Mouse (Mus musculus) hematopoietic stem cell, adult 5-6 weeks (primary cell): Measurements from ENCODE around the gene Ifnb1. TPM values are rescaled to one million over a fixed set of nuclear protein-coding genes. Genes with fewer than 3 reads are reported as not detected.
"Not testable (repeated sequence)": the region's sequence is repeated elsewhere in the genome, so short reads cannot be mapped to it uniquely, and the experiment has no call there.

Source experiments
- ATAC-seq, 2 experiments: fragments of 125-278 bp in 1 of 2; replicated peaks in 1 of 2; 2 replicates each; pipeline ENCODE4 v1.8.0; 2016 to 2017; ENCODE audit warnings: inconsistent platforms in 2 of 2, mild to moderate bottlenecking in 2 of 2, moderate number of reproducible peaks in 2 of 2, low read depth in 1 of 2, moderate TSS enrichment in 1 of 2; ENCODE audit not compliant: low FRiP score in 2 of 2, poor library complexity in 2 of 2, severe bottlenecking in 2 of 2, insufficient read depth in 1 of 2, low TSS enrichment in 1 of 2
- total RNA-seq: library from RNA; stranded (forward); fragments of 172-1452, 232-1000 nt; gene quantifications from 2 replicates; pipeline ENCODE4 v1.2.3, GENCODE M21; 2017

Gene Ifnb1
- total RNA-seq = not detected in 2 replicates

- no peak for ATAC-seq
Observed at GRCm38 (mm10) chr4:88522674-88523073, at the start of gene Ifnb1. Gene Ifnb1 (minus strand): TSS chr4:88522774.

DNA sequence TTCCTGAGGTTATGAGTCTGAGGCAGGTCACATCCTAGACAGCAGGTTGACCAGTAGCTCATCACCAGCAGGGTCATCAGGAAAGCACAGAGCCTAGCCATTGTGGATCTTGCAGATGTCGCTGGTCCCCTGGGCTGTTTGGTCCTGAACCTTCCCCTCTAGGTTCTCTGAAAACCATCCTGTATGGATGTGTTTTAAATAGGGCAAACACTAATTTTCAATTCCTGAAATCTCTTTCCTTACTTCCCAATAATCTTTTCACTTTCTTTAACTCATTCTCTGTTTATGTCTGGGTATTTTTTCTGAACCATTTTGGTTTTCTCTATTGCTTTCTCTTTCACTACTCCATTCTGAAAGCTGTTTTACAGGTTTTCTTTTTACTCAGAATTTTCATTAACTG is 49.1 kb upstream of the Ifnb1 start, which contains the start of gene Ifna14:
Gene Ifna14 (minus strand): TSS at position 101 of the 400 bp plus-strand sequence.
- no peak for ATAC-seq

DNA sequence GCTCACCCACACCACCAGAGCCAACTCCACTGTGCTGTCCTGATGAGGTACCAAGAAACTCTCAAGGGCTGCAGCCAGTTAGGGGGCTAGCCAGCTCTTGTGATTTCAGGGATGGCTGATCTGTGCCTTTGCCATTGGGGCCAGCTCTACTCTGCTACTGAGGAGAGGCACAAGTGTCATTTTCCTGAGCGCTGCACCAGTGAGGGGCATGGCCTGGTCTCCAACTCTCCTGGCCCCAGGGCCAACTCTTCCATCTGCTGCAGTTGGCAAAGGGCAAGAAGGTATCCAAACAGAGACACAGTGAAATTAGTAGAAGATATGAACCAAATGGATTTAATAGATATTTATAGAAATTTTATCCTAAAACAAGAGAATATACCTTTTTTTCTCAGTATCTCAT is 39.2 kb upstream of the Ifnb1 start:
- ATAC-seq = no peak

- ATAC-seq = not testable (repeated sequence)
Observed at GRCm38 (mm10) chr4:88558145-88558544, 35.6 kb upstream of the Ifnb1 start, which contains the start of gene Ifna15. Gene Ifna15 (minus strand): TSS chr4:88558245.

GRCm38 (mm10) chr4:88550161-88550945 is 27.8 kb upstream of the Ifnb1 start:
- peak; percentile 99 to 100 for ATAC-seq

DNA sequence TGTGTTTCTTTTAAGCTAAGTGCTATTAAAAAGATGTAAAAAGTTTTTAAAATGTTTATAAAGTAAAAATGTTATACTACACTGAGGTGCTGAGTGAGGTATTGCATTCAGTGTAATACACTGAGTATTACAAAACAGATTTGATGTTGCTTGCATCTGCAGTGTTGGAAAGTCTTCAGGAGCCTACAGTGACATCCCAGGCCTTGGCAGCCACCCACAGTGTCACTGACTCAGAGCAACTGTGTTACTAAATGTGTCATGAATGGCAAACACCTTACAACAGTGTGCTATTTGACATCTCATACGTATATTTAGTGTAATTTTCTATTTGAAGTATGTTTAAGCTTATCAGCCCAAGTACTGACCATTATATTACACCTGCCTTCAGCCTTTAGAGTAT is 25.4 kb upstream of the Ifnb1 start:
- no peak for ATAC-seq

GRCm38 (mm10) chr4:88543649-88544234 is 21.2 kb upstream of the Ifnb1 start:
- peak; percentile 89 to 97 for ATAC-seq

- peak; percentile 93 to 94 for ATAC-seq
Observed at GRCm38 (mm10) chr4:88537328-88537727, 14.8 kb upstream of the Ifnb1 start.

DNA sequence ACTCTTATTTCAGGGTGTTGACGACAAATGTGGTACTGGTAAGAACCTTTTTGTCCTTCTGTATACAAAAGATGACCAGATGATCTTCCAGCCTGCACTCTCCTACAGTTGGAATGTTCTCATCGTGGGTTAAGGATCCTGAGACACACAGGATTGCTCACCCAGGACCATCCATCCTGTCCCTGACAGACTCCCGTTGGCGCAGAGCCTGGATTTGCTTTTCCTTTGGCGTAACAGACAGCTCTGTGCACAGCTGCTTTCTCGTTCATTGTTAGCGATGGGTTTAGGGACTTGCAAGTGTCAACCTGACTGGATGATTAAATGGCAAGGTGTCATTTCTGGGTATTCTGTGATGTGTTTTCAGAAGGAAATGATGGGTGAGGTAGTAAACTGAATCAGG is 14.1 kb upstream of the Ifnb1 start:
- ATAC-seq = no peak

DNA sequence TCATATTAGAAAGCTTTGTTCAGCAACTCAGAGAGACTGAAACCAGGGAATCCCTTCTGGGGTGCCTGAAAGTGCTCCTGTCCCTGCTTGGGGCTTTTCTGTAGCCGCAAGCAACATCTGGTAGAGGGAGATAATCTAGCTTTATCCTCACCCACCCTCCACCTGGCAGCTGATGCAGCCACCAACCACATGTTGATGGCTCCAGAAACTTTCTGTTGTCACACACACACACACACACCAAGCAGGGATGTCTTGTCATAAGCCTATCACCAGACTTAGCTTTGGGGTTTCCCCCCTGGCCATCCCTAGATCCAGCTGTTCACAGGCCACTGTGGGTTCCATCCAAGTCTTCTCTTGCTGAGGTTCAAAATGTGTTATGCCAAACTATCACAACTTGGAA is 13.2 kb upstream of the Ifnb1 start:
- peak in 1 of 2 experiments; percentile 22; a peak in 1 of 4 replicates for ATAC-seq

DNA sequence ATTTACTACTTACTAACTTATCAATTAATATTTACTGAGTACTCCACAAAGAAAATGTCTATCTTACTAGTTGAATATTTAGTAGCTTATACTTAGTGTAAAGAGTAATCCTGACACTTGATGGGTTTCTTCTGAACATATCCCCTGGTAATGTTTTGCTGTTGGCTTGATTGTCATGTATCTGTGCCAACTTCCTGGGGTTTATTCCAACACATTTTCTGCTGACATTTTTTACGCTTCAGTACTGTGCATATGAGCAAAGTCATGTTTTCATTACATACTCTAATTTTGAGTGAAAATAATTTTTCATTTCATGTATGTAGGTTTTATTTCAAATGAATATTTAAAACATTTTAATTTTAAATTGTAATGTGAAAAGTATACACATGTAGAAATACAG is 12.3 kb upstream of the Ifnb1 start:
- ATAC-seq = no peak

DNA sequence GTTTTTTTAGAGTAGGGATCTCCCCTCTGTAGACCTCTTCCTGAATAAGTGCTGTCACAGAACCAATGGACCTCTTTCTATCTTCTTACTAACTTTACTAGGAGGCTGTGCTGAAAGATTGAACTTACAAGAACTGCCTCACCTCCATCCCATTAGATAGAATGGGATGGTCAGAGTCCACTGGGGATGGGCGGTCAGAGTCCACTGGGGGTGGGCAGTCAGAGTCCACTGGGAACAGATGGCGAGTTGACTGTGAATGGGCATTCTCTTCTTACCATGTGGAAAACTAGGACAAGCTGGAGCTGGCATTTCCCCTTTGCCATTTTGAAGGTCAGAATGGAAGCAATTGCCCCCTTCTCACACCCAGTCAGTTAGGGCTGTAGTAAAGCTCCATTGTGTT is 10.9 kb upstream of the Ifnb1 start:
- ATAC-seq = no peak

GRCm38 (mm10) chr4:88530892-88531291 is 8.3 kb upstream of the Ifnb1 start:
- no peak for ATAC-seq

DNA sequence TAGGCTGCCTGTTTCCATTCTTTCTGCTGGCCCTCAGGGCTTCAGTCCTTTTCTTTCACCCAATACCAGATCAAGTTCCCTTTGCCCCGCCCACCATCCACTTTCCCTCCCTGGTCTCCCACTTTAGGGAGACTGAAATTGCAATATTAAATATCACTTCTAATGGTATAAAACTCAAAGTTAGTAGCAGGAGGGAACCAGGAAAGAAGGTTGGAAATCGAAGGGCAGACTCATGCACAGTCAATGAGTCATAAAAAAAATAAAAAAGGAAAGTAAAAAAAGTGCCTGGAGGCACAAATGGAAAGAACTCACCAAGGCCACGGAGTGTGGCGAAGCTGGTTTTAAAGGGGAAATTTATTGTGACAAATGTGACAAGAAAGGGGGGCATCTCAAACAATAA is 7.7 kb upstream of the Ifnb1 start:
- ATAC-seq = no peak

- no peak for ATAC-seq
Observed at GRCm38 (mm10) chr4:88526379-88527049, 3.9 kb upstream of the Ifnb1 start.

- ATAC-seq = no peak
Observed at GRCm38 (mm10) chr4:88525393-88525792, 2.8 kb upstream of the Ifnb1 start.

DNA sequence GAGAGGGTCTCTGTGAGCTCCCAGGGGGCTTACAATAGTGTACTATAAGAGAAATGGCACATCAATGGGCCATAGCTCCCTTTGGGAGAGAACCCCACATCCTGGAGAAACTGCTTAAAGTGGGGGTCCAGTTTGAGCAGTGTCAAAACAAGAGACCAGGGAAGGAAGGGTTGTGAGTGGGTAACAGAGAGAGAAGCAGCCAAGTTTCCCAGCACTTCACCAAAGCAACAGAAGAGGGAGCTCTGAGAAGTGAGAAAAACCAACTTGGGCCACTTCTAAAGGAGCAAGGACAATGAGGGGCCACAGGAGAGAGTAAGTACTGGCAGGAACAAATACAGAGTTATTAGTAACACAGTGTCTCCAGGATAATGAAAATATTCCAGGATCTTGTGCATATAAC is 667 bp upstream of the Ifnb1 start:
- ATAC-seq = peak; percentile 56 to 68; a peak in 3 of 4 replicates

DNA sequence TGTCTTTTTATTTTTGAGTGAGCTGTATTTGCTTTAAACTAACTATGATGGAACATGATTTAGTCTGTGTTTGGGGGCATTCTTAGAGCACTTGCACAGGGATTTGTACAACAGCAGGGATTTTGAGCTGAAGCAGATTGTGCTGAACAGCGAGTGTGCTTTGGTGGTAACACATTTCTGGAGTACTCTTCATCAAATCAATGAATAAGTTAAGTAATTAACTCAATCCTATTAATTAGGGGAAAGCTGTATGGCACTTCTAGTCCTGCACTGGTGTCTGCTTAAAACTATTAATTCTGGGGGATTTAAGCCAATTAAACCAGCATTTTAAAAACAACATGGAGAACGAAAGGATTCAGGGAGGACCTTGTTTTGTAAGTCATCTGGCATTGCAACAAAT is 4.6 kb downstream of the Ifnb1 start:
- ATAC-seq = no peak
